Mouse (Mus musculus) liver, adult 2 months (tissue): Measurements from ENCODE around the gene Sema3g.
A peak's percentile ranks its signal among the peaks of the same experiment; 100 is the strongest.

ENCODE experiments used
- CTCF ChIP-seq: fragments of 200-500 bp; IDR thresholded peaks from 2 replicates; pipeline ENCODE4 v1.5.1; 2011; ENCODE audit warnings: low read depth, low read length, control low read depth
- POLR2A ChIP-seq: fragments of 200-500 bp; IDR thresholded peaks from 2 replicates; pipeline ENCODE4 v1.6.1; 2011; ENCODE audit warnings: low read length, control low read depth; ENCODE audit not compliant: insufficient read depth; ENCODE audit errors: extremely low read depth

GRCm38 (mm10) chr14:31215157-31216002 is 2.3 kb upstream of the Sema3g start:
- TF ChIP-seq CTCF (peak; percentile 91), POLR2A (no peak)
